Mouse (Mus musculus) heart, embryonic 14.5 days (tissue): ENCODE measurements around the gene Fndc11. TPM values are rescaled to one million over a fixed set of nuclear protein-coding genes. Genes with fewer than 3 reads are reported as not detected.
"Not testable (repeated sequence)": the region's sequence is repeated elsewhere in the genome, so short reads cannot be mapped to it uniquely, and the experiment has no call there.

Source experiments
- ATAC-seq: fragments of 200-750 bp; cut with Nextera tagmentation; 2 replicates; pipeline ENCODE4 v1.8.0; 2017; ENCODE audit warnings: low read depth, moderate TSS enrichment; ENCODE audit not compliant: insufficient number of reproducible peaks, insufficient read depth, low FRiP score
- H3K27ac ChIP-seq, 2 experiments: fragments of 200-500 bp in 1 of 2; fragments of 300-500 bp in 1 of 2; sonication (generic) in 1 of 2; replicated peaks in 1 of 2; 2 replicates each; pipeline ENCODE4 v1.5.1; 2012 to 2014; ENCODE audit warnings: low read depth in 2 of 2, low read length in 2 of 2, control low read depth in 1 of 2, mild to moderate bottlenecking in 1 of 2, mixed read lengths in 1 of 2; ENCODE audit not compliant: control insufficient read depth in 1 of 2, insufficient read depth in 1 of 2
- H3K27me3 ChIP-seq: fragments of 300-500 bp; sonication (generic); 2 replicates; pipeline ENCODE4 v1.6.1; 2014; ENCODE audit warnings: mild to moderate bottlenecking, low read length, control low read depth; ENCODE audit not compliant: control insufficient read depth, insufficient read depth
- H3K36me3 ChIP-seq: fragments of 300-500 bp; sonication (generic); 2 replicates; pipeline ENCODE4 v1.6.1; 2014; ENCODE audit warnings: mild to moderate bottlenecking, control low read depth, low read length, mixed read lengths; ENCODE audit not compliant: control insufficient read depth, insufficient read depth
- H3K4me1 ChIP-seq, 2 experiments: fragments of 200-500 bp in 1 of 2; fragments of 300-500 bp in 1 of 2; sonication (generic) in 1 of 2; 2 replicates each; pipeline ENCODE4 v1.6.1; 2012 to 2014; ENCODE audit warnings: low read length in 2 of 2, control low read depth in 1 of 2, mixed read lengths in 1 of 2; ENCODE audit not compliant: control insufficient read depth in 2 of 2, insufficient read depth in 2 of 2
- H3K4me2 ChIP-seq: fragments of 300-500 bp; sonication (generic); 2 replicates; pipeline ENCODE4 v1.6.1; 2014; ENCODE audit warnings: mild to moderate bottlenecking, low read length
- H3K4me3 ChIP-seq, 2 experiments: fragments of 200-500 bp in 1 of 2; fragments of 300-500 bp in 1 of 2; sonication (generic) in 1 of 2; 2 replicates each; pipeline ENCODE4 v1.5.1; 2012 to 2014; ENCODE audit warnings: low read length in 2 of 2, mild to moderate bottlenecking in 2 of 2, control low read depth in 1 of 2, low read depth in 1 of 2, moderate library complexity in 1 of 2; ENCODE audit not compliant: control insufficient read depth in 1 of 2, insufficient read depth in 1 of 2
- H3K9ac ChIP-seq: fragments of 300-500 bp; sonication (generic); 2 replicates; pipeline ENCODE4 v1.6.1; 2014; ENCODE audit warnings: mild to moderate bottlenecking, low read length
- H3K9me3 ChIP-seq: fragments of 300-500 bp; sonication (generic); 2 replicates; pipeline ENCODE4 v1.6.1; 2016; ENCODE audit warnings: low read length, control low read depth; ENCODE audit not compliant: control insufficient read depth
- WGBS: fragments of 180-500 bp; shearing (Covaris S2); extraction: QIAGEN DNeasy Blood & Tissue Kit; methylation state at CpG from one replicate; pipeline ENCODE4 v1.1.7; 2014; 5-methylcytosine and 5-hydroxymethylcytosine counted together
- polyA plus RNA-seq: library from polyadenylated mRNA; unstranded; fragments of >200 nt; fragmentation: Nextera tagmentation; extraction: Ambion mirVana; gene quantifications from 2 replicates; pipeline ENCODE4 v1.2.1, GENCODE M21; 2014

Fndc11 gene
- polyA plus RNA-seq, 1 experiment from 2014 or later, result not detected

DNA sequence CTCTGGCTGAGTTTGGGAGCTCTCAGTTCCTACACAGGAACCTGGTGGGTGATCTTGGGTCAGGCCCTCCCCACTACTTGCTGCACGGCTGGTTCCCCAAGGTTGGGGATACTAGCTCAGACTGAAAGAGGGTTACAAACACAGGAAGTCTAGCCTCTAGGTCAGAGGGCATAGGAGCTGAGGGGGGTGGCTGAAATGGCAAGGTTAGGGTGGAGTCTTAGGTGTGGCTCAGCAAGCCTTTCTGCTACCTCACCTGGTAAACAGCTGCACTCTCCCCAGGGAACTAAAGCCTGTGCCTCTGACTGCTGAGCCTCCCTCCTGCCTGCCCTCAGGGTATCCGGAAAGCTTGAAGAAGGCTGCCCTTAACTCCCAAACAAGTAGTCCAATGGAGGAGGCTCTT lies 31.1 kb upstream of the Fndc11 start:
- no peak for ATAC-seq
- Histone ChIP-seq H3K36me3 (peaks cover 13% of the 10 kb centered on the region), H3K4me2 (no peak overlapping the region), H3K4me3 (no peak overlapping the region), H3K27ac (no peak overlapping the region; a peak in 1 of 4 replicates), H3K4me1 (peaks cover 5% of the 10 kb centered on the region in 2 experiments; a peak in 3 of 4 replicates), H3K9ac (no peak overlapping the region), H3K9me3 (no peaks in the 10 kb centered on the region), H3K27me3 (no peaks in the 10 kb centered on the region)
- 62% methylated on average over 2 of the region's 2 CpGs for WGBS

DNA sequence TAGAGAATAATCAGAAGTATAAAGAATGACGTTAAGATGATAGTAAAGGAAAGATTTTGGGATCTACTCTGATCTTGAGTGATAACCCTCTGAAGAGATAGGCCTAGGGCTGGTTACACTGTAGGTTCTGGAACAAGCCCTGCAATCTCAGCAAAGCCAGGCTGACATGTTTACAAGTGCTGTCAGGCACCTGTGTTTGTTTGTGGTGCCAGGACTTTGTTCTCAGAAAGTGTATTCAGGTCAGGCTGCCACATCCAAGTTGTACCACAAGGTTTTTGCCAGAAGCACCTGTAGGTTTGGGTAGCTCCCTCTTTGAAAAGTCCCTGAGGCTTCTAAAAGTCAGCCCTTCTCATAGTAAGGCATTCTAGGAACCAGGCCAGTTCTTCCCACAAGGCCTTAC lies 30.5 kb upstream of the Fndc11 start:
- peaks cover 5% of the 10 kb centered on the region in 2 experiments; a peak in 3 of 4 replicates for H3K4me1 ChIP-seq
- H3K9me3 ChIP-seq, result no peaks in the 10 kb centered on the region
- H3K9ac ChIP-seq, result no peak overlapping the region
- no peak for ATAC-seq
- 94% methylated on average over 1 of the region's 1 CpGs for WGBS
- no peaks in the 10 kb centered on the region for H3K27me3 ChIP-seq
- peaks cover 13% of the 10 kb centered on the region for H3K36me3 ChIP-seq
- no peak overlapping the region for H3K27ac ChIP-seq
- no peak overlapping the region for H3K4me2 ChIP-seq
- H3K4me3 ChIP-seq, result no peak overlapping the region

DNA sequence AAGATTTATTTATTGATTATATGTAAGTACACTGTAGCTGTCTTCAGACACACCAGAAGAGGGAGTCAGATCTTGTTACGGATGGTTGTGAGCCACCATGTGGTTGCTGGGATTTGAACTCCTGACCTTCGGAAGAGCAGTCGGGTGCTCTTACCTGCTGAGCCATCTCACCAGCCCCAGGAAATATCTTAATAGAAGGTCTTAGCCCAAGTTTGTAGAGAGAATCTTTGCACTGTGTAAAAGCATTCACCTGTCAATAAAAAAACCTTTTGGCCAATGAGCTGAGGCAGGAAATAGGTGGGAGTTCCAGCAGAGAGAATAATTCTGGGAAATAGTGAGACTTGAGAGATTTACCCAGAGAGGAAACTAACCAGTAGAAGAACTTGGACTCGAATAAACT lies 28.4 kb upstream of the Fndc11 start:
- H3K9me3 ChIP-seq, H3K27ac ChIP-seq, H3K4me3 ChIP-seq, ATAC-seq, H3K4me2 ChIP-seq, H3K27me3 ChIP-seq, H3K4me1 ChIP-seq, H3K9ac ChIP-seq: not testable (repeated sequence)
- 71% methylated on average over 4 of the region's 4 CpGs for WGBS
- H3K36me3 ChIP-seq, result peaks cover 13% of the 10 kb centered on the region

DNA sequence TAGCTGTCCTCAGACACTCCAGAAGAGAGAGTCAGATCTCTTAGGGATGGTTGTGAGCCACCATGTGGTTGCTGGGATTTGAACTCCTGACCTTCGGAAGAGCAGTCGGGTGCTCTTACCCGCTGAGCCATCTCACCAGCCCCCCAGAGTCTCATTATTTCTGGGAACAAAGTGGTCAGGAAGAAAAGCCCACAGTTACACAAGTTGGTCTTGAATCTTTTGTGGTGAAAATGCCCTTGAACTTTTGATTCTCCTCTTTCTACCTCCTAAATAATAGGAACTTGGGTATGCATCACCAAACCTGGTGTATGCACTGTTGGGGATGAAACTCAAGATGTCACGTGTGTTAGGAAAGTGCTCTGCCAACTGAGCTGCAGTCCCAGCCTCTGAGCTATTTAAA lies 27.9 kb upstream of the Fndc11 start:
- no peak overlapping the region for H3K4me2 ChIP-seq
- ATAC-seq, result no peak
- H3K36me3 ChIP-seq, result peaks cover 13% of the 10 kb centered on the region
- H3K27me3 ChIP-seq, result no peaks in the 10 kb centered on the region
- H3K9ac ChIP-seq, result no peak overlapping the region
- H3K27ac ChIP-seq, result no peak overlapping the region
- no peak overlapping the region for H3K4me3 ChIP-seq
- no peaks in the 10 kb centered on the region for H3K9me3 ChIP-seq
- H3K4me1 ChIP-seq, result peaks cover 5% of the 10 kb centered on the region in 2 experiments; a peak in 3 of 4 replicates
- WGBS, result 54% methylated on average over 4 of the region's 4 CpGs

DNA sequence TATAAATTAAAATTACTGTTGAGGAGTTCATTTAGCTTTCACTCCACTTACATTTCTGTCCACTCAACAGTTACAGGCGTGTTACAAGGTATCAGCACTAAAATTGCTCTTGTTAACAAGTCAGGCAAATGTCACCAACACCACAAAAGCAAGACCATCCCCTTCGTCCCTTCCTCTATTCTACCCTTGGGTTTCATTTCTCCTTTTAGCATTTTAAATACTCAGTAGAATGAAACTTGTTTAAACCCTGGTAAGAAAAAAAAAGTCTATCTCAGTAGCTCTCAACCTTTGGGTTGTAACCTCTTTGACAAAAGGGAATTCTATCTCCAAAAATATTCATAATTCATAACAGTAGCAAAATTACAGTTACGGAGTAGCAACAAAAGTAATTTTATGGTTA lies 26.8 kb upstream of the Fndc11 start:
- no peak overlapping the region for H3K27ac ChIP-seq
- H3K9me3 ChIP-seq, result no peaks in the 10 kb centered on the region
- H3K4me2 ChIP-seq, result no peak overlapping the region
- H3K4me1 ChIP-seq, result peaks cover 5% of the 10 kb centered on the region in 2 experiments; a peak in 3 of 4 replicates
- WGBS, result 61% methylated on average over 3 of the region's 3 CpGs
- ATAC-seq, result no peak
- H3K27me3 ChIP-seq, result no peaks in the 10 kb centered on the region
- peaks cover 13% of the 10 kb centered on the region for H3K36me3 ChIP-seq
- H3K9ac ChIP-seq, result no peak overlapping the region
- no peak overlapping the region for H3K4me3 ChIP-seq

DNA sequence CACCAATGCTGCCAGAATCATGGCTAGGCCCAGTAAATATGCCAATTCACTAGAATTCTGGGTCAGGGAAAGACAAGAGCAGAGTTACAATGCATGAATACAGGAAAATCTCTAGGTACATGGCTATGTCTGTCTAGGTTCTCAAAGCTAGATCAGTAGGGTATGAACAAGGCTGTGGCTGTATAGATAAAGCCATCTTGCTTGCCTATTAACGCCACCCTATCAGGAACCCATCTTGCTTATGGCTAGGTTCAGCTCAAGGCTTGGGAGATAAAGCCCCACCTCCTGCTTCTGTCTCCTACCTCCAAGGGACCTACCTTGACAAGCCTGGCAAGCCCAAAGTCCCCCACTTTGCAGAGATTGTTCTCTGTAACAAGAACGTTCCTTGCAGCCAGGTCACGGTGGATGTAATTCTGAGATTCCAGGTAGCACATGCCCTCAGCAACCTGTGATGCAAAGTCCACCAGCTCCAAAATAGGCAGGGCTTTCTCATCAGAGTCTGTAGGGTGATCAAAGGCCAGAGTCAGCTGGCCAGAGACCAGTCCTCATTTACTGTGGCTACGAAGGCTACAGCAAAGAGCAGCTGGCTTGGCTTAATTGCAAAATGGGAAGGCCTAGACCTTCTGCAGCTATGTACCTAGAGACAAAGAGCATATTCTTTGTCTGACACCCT lies 23.0 kb upstream of the Fndc11 start:
- no peak for ATAC-seq
- WGBS, result 81% methylated on average over 4 of the region's 4 CpGs
- no peaks in the 10 kb centered on the region for H3K4me1 ChIP-seq
- H3K9ac ChIP-seq, result no peak overlapping the region
- no peaks in the 10 kb centered on the region for H3K9me3 ChIP-seq
- no peaks in the 10 kb centered on the region for H3K36me3 ChIP-seq
- no peaks in the 10 kb centered on the region for H3K27me3 ChIP-seq
- no peak overlapping the region for H3K4me3 ChIP-seq
- H3K27ac ChIP-seq, result no peak overlapping the region
- H3K4me2 ChIP-seq, result no peak overlapping the region

DNA sequence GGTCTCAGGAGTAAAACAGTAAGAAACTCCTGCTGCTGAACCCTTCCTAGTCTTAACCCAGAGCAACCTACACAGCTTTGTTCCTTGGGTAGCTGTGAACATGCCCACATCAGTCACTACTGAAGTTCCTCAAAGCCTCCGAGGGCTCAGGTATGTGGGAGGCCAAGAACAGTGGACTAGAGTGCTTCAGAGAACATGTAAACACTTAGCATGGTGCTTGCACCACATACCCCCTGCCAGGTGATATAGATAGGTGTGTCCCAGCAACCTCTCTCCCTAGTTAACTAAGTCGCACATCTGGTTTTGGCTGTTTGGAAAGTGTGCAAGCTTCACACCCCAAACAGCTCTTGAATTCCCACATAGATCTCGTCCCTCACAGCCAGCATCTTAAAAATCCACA lies 18.2 kb upstream of the Fndc11 start:
- no peak for ATAC-seq
- H3K27ac ChIP-seq, result no peak overlapping the region
- no peak overlapping the region for H3K4me2 ChIP-seq
- H3K27me3 ChIP-seq, result no peaks in the 10 kb centered on the region
- WGBS, result 70% methylated on average over 3 of the region's 3 CpGs
- H3K9me3 ChIP-seq, result no peaks in the 10 kb centered on the region
- no peak overlapping the region for H3K9ac ChIP-seq
- no peaks in the 10 kb centered on the region for H3K4me1 ChIP-seq
- no peak overlapping the region for H3K4me3 ChIP-seq
- H3K36me3 ChIP-seq, result no peaks in the 10 kb centered on the region

DNA sequence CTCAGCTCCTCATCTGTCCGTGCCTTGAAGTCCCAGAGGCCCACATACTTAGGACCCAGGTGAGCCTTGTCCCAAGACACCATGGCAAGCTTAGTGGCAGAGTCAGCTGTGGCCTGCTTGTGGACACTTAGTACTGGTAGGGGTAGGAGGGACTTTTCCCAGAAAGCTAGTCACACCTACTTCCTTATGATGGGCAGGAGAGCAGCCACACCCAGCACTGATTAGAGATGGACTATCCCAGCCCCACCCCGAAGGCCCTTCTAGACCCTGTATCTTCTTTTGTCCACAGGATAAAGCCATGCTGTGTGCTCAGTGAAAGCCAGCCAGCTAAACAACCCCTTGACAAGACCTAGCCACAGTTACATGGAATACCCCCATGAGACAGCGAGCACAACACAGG lies 17.4 kb upstream of the Fndc11 start, which contains the start of gene Ptk6:
TSS of gene Ptk6 (minus strand) at position 368 of the 400 bp plus-strand sequence.
- WGBS, result 67% methylated on average over 3 of the region's 3 CpGs
- H3K4me2 ChIP-seq, result no peak within 1 kb of the TSS
- no peaks in the 10 kb centered on the region for H3K4me1 ChIP-seq
- no peaks in the 10 kb centered on the region for H3K27me3 ChIP-seq
- H3K27ac ChIP-seq, result no peak within 1 kb of the TSS
- ATAC-seq, result no peak
- H3K4me3 ChIP-seq, result no peak within 1 kb of the TSS
- no peak within 1 kb of the TSS for H3K9ac ChIP-seq
- no peaks in the 10 kb centered on the region for H3K9me3 ChIP-seq
- no peaks in the 10 kb centered on the region for H3K36me3 ChIP-seq
